Mouse (Mus musculus): ENCODE measurements around the gene Dusp28. TPM values are rescaled to one million over a fixed set of nuclear protein-coding genes. Genes with fewer than 3 reads are reported as not detected.

The Dusp28 gene
- polyA plus RNA-seq, 1 experiment: 36.6 TPM

GRCm38 (mm10) chr1:92875360-92876111 lies 31.2 kb upstream of the Dusp28 start:
- WGBS: 82% methylated on average over 8 of the region's 8 CpGs
- DNase-seq: no peak
- no peaks in the 10 kb centered on the region for H3K27me3 ChIP-seq (replicated peaks; ENCODE audit: control insufficient read depth, insufficient read depth, low read length)
- H3K4me1 ChIP-seq (ENCODE audit: control insufficient read depth, insufficient read depth, low read length): no peaks in the 10 kb centered on the region
- TF ChIP-seq CTCF (conservative IDR thresholded peaks at IDR 0.05; ENCODE audit: insufficient read depth, insufficient read length, low read depth, low read length): no peak
- no peak for TF ChIP-seq POLR2A (IDR thresholded peaks at IDR 0.05; ENCODE audit: low read depth, low read length)
- H3K36me3 ChIP-seq (ENCODE audit: control insufficient read depth, insufficient read depth, low read length): no peaks in the 10 kb centered on the region
- no peak overlapping the region for H3K27ac ChIP-seq (ENCODE audit: insufficient read depth, low read depth, low read length)
- H3K4me3 ChIP-seq (ENCODE audit: insufficient read depth, low read depth, low read length): no peak overlapping the region

GRCm38 (mm10) chr1:92877431-92877978 lies 29.3 kb upstream of the Dusp28 start:
- no peak for DNase-seq
- Histone ChIP-seq H3K27ac (ENCODE audit: insufficient read depth, low read depth, low read length) (no peak overlapping the region), H3K36me3 (ENCODE audit: control insufficient read depth, insufficient read depth, low read length) (no peaks in the 10 kb centered on the region), H3K4me3 (ENCODE audit: insufficient read depth, low read depth, low read length) (no peak overlapping the region), H3K4me1 (ENCODE audit: control insufficient read depth, insufficient read depth, low read length) (no peaks in the 10 kb centered on the region), H3K27me3 (replicated peaks; ENCODE audit: control insufficient read depth, insufficient read depth, low read length) (no peaks in the 10 kb centered on the region)
- TF ChIP-seq CTCF (conservative IDR thresholded peaks at IDR 0.05; ENCODE audit: insufficient read depth, insufficient read length, low read depth, low read length) (no peak), POLR2A (IDR thresholded peaks at IDR 0.05; ENCODE audit: low read depth, low read length) (no peak)
- 34% methylated on average over 12 of the region's 12 CpGs for WGBS

GRCm38 (mm10) chr1:92878066-92878741 lies 28.6 kb upstream of the Dusp28 start:
- no peak for TF ChIP-seq CTCF (conservative IDR thresholded peaks at IDR 0.05; ENCODE audit: insufficient read depth, insufficient read length, low read depth, low read length)
- TF ChIP-seq POLR2A (IDR thresholded peaks at IDR 0.05; ENCODE audit: low read depth, low read length): no peak
- Histone ChIP-seq H3K4me1 (ENCODE audit: control insufficient read depth, insufficient read depth, low read length) (no peaks in the 10 kb centered on the region), H3K36me3 (ENCODE audit: control insufficient read depth, insufficient read depth, low read length) (no peaks in the 10 kb centered on the region), H3K27ac (ENCODE audit: insufficient read depth, low read depth, low read length) (no peak overlapping the region), H3K27me3 (replicated peaks; ENCODE audit: control insufficient read depth, insufficient read depth, low read length) (no peaks in the 10 kb centered on the region), H3K4me3 (ENCODE audit: insufficient read depth, low read depth, low read length) (no peak overlapping the region)
- WGBS: 50% methylated on average over 13 of the region's 13 CpGs
- no peak for DNase-seq

GRCm38 (mm10) chr1:92879266-92879665 lies 27.5 kb upstream of the Dusp28 start:
- TF ChIP-seq POLR2A (IDR thresholded peaks at IDR 0.05; ENCODE audit: low read depth, low read length) (no peak), CTCF (conservative IDR thresholded peaks at IDR 0.05; ENCODE audit: insufficient read depth, insufficient read length, low read depth, low read length) (no peak)

GRCm38 (mm10) chr1:92880101-92880500 lies 26.7 kb upstream of the Dusp28 start:
- no peak overlapping the region for H3K4me3 ChIP-seq (ENCODE audit: insufficient read depth, low read depth, low read length)
- no peak overlapping the region for H3K27ac ChIP-seq (ENCODE audit: insufficient read depth, low read depth, low read length)
- no peaks in the 10 kb centered on the region for H3K27me3 ChIP-seq (replicated peaks; ENCODE audit: control insufficient read depth, insufficient read depth, low read length)
- H3K4me1 ChIP-seq (ENCODE audit: control insufficient read depth, insufficient read depth, low read length): no peaks in the 10 kb centered on the region
- TF ChIP-seq CTCF (conservative IDR thresholded peaks at IDR 0.05; ENCODE audit: insufficient read depth, insufficient read length, low read depth, low read length) (no peak), POLR2A (IDR thresholded peaks at IDR 0.05; ENCODE audit: low read depth, low read length) (no peak)
- DNase-seq: no peak
- WGBS: 85% methylated on average over 5 of the region's 5 CpGs
- H3K36me3 ChIP-seq (ENCODE audit: control insufficient read depth, insufficient read depth, low read length): no peaks in the 10 kb centered on the region

More at GRCm38 (mm10) chr1:92879266-92879665, 27.5 kb upstream of the Dusp28 start:
- Histone ChIP-seq H3K27ac (ENCODE audit: insufficient read depth, low read depth, low read length) (no peak overlapping the region), H3K36me3 (ENCODE audit: control insufficient read depth, insufficient read depth, low read length) (no peaks in the 10 kb centered on the region), H3K4me1 (ENCODE audit: control insufficient read depth, insufficient read depth, low read length) (no peaks in the 10 kb centered on the region), H3K27me3 (replicated peaks; ENCODE audit: control insufficient read depth, insufficient read depth, low read length) (no peaks in the 10 kb centered on the region), H3K4me3 (ENCODE audit: insufficient read depth, low read depth, low read length) (no peak overlapping the region)
- no peak for DNase-seq
- WGBS: 91% methylated on average over 12 of the region's 12 CpGs

GRCm38 (mm10) chr1:92881982-92882381 lies 24.8 kb upstream of the Dusp28 start:
- no peak for TF ChIP-seq CTCF (conservative IDR thresholded peaks at IDR 0.05; ENCODE audit: insufficient read depth, insufficient read length, low read depth, low read length)
- no peak for TF ChIP-seq POLR2A (IDR thresholded peaks at IDR 0.05; ENCODE audit: low read depth, low read length)
- no peak for DNase-seq
- H3K36me3 ChIP-seq (ENCODE audit: control insufficient read depth, insufficient read depth, low read length): no peaks in the 10 kb centered on the region
- no peaks in the 10 kb centered on the region for H3K27me3 ChIP-seq (replicated peaks; ENCODE audit: control insufficient read depth, insufficient read depth, low read length)
- H3K4me3 ChIP-seq (ENCODE audit: insufficient read depth, low read depth, low read length): no peak overlapping the region
- 76% methylated on average over 6 of the region's 6 CpGs for WGBS
- no peak overlapping the region for H3K27ac ChIP-seq (ENCODE audit: insufficient read depth, low read depth, low read length)
- H3K4me1 ChIP-seq (ENCODE audit: control insufficient read depth, insufficient read depth, low read length): no peaks in the 10 kb centered on the region
